Mouse (Mus musculus) fat pad, adult 2 months (tissue): ENCODE results near the gene Kcnj9.

Experiments
- DNase-seq: peaks from one replicate; pipeline ENCODE4 v3.0.0-alpha.2; 2011; ENCODE audit warnings: low read depth, low spot score; ENCODE audit errors: extremely low read depth

Gene Kcnj9

DNA sequence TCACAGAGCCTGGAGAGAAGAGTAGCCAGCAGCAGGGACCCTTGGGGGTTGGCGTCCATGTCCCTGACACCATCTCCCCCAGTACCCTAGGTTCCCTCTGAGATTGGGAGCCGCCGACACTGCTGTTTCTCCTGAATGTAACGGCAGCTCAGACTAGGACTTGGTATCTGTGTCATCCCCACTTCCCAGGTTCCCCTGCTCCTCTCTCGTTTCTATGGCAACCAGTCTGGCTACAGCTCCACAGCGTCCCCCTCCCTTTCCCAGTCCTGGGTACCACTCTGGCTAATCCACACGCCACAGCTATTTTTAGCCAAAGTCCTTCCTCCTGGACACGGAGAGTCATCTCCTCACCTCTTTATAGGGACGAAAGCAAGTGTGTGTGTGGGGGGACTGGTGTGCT lies at the start of gene Kcnj9:
TSS of gene Kcnj9 (minus strand) at position 188 of the 400 bp plus-strand sequence.
- no peak for DNase-seq

DNA sequence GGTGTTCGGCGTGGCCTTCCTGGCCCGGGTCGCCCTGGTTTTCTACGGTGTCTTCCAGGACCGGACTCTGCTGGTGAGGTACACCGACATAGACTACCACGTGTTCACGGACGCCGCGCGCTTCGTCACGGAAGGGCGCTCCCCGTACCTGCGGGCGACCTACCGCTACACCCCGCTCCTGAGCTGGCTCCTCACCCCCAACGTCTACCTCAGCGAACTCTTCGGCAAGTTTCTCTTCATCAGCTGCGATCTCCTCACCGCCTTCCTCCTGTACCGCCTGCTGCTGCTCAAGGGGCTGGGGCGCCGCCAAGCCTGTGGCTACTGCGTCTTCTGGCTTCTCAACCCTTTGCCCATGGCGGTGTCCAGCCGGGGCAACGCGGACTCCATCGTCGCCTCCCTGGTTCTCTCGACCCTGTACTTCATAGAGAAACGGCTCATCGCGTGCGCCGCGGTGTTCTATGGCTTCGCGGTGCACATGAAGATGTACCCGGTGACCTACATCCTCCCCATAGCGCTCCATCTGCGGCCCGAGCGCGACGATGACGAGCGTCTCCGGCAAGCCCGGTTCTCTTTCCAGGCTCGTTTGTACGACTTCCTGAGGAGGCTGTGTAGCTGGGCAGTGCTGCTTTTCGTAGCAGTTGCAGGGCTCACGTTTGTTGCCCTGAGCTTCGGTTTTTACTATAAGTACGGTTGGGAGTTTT lies 47.8 kb upstream of the Kcnj9 start:
- no peak for DNase-seq

DNA sequence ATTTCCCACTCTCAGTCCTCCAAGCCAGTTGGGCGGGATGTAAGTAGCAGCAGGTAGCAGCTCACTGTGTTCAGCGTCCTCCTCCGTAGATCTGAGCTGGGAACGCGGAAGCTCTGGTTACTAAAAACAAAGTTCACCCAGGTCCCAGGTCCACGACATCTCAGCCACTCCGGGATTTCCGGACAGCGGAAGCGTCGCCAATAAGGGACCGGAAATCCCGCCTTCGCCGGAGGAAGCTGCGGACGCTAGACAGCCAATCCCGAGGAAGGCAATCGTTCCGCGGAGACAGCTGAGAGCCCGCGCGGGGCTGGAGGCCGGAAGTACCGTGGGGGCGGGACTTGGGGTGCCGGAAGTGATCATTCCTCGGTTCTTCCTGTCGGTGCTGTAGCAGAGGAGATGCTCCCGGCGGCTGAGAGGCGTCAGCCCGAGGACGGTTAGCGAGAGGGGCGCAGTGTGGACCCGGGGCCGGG lies 47.1 kb upstream of the Kcnj9 start, which contains the start of gene Pigm:
TSS of gene Pigm (plus strand) at position 349 of the 470 bp plus-strand sequence.
- peak; percentile 86 for DNase-seq

DNA sequence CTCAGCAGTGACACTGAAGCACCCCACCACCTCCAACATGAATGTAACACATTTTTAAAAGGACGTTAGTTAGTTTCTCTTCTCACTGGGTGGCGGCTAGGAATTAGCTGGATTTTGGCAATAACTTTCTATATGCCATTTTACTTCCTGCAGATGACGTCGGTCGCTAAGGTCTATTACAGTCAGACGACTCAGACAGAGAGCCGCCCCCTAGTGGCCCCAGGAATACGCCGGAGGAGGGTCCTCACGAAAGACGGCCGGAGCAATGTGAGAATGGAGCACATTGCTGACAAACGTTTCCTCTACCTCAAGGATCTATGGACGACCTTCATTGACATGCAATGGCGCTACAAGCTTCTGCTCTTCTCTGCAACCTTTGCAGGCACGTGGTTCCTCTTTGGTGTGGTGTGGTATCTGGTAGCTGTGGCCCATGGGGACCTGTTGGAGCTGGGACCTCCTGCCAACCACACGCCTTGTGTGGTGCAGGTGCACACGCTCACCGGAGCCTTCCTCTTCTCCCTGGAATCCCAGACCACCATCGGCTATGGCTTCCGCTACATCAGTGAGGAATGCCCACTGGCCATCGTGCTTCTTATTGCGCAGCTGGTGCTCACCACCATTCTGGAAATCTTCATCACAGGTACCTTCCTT lies 39.8 kb upstream of the Kcnj9 start:
- DNase-seq = no peak

DNA sequence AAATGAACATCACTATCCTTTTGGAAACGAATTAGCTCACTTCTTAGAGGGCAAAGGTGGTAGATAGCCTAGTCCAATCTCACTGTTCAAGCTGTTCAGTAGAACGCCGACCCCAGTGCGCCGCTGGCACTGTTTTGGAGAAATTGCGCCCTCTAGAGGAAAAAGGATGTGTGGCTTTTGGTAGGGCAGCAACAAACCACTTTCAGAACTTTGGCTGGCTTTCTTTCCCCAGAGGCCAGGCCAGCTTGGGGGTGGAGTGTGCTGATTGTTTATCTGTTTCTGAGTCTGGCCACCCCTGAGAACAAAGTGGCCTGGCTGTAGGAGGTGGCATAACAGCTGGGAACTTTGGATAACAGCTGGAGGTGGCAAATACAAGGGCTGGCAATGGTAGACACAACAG lies 35.6 kb upstream of the Kcnj9 start:
- no peak for DNase-seq

DNA sequence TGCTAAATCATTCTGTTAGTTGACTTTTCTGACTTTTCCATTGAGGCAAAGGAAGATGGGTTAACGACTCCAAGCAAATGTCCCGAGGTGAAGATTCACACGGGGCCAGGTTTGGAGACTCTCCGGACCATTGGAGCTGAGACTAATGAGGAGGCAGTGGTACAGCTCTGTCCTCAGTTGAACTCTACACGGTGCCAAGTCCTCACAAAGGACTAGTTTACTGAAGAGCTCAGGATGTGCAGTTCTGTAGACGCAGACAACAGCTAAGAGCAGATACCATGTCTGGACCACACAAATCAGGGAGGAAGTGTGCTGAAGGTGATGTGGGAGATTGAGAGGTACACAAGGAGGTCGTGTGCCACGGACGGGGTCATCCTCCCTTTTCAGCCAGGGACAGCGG lies 29.2 kb upstream of the Kcnj9 start:
- DNase-seq = no peak

DNA sequence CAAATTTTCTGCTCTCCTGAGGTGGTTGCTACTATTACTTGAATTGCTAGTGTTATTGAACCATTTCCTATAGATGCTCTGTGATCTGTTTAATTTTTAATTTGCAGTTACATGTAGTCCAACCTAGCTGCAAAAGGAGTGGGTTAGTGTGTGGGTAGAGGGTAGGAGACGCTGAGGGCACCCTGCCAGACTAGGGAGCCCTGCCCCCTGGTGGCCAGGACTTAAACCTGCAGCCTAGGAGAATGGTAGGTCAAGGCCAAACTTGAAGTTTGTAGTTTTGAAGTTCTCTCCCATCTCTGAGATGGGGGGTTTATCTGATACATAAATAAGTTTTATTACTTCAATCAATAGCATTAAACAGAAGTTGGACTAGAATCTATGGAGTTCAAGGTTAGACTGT lies 28.4 kb upstream of the Kcnj9 start:
- DNase-seq = no peak

DNA sequence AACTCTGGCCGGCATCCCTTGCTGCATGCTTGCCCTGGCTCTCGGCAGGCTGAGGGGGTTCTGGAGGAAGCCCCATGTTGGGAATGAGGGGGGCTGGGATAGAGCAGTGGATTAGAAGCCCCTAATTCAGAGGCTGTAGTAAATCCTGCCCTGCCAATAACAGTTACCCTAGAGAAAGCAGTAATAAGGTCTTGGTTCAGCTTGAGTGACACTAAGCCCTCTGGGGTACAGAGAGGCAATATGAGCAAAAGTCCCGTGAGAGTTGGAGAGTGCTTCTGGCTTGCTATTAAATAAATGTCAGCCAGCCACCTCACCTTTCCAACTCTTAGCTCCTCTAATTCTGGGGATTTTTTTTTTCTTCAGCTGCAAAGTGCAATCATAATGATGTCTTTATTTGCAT lies 26.2 kb upstream of the Kcnj9 start:
- DNase-seq = no peak

DNA sequence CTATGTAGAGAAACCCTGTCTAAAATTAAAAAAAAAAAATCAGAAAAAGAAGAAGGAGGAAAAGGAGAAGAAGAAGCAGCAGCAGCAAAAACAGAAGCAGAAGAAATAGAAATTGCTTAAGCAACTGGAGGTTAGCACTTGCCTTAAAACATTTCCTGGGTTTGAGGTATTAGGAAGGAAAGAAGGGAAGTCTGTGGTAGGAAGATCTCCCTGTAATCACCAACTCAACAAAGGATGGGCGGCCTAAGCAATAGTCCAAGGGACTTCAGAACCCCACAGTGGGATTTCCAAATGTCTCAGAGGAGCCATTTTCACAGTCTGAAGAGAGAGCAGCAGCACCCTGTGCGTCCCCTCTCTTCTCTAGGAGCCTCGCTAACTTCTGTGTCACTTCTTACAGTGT lies 23.3 kb upstream of the Kcnj9 start:
- no peak for DNase-seq

DNA sequence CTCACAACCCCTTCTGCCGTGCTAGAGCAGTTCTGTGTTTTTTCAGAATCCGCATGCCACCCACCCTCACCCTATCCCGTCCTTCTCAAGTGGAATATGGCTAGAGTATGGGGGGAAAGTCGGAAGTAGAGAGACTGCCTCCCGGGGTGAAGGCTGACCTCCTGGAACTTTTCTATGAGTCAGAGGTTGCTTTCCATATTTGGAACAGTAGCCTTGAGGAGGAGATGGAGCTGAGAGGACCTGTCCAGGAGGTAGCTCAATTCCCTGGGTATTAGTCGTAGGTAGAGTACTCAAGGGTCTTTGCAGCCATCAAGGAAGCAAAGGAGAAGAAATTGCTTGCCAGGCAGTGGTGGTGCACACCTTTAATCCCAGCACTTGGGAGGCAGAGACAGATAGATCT lies 22.9 kb upstream of the Kcnj9 start:
- no peak for DNase-seq

DNA sequence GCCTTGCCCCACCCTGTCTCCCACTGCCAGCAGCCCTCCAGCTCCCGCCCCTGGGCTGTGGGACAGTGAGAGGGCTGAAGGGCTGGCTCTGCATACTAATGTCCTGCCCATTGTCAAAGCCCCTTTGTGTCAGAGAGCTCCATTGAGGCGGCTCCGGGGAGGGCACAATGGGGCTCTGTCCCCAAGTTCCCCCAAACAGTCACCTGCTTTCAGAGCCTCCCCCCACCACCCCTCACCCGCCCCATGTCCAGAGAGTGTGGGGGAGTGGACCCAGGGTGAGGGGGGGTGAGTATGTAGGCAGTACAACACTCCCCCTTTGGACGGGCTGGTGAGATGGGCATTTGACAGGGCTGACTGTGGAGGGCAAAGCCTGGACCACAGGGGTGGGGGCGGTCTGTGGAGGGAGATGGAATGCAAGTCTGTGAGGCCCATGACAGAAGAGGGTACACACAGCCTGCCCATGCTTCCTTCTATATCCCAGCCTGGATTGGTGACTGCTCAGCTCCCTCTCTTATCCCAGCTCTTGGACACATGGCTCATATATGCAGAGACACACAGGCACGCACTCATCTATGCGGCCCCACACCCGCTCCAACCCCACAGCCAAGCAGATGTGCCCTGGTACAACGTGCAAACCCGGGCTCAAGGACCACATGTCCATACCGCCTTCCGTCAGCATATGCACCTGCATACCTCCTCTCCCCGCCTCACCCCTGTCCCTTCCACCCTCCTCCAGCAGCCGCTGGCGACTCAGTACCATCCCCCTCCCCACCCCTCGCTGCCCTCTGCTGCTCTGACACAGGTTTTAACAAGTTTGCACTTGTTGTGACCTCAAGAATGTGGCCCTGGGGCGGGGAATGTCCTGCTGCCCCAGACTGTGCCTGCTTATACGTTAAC lies 21.0 kb upstream of the Kcnj9 start:
- DNase-seq = no peak

DNA sequence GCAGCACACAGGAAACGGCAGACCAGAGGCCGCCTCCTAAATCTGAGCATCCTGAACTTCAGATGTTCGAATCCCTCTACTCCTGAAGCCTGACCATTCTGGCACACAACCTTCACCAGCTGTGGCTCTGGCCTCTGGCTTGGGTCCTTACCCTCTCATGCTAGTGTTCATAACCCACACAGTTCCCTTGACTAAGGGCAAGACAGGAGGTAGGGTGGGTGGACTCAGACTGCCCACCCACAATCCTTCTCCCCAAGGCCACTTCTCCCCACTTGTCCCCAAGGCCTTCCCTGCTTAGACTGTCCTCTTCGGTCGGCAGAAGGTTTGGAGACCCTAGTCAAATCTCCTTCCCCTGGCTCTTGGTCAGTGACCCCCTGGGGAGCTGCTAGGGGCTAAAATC lies 20.4 kb upstream of the Kcnj9 start:
- no peak for DNase-seq

DNA sequence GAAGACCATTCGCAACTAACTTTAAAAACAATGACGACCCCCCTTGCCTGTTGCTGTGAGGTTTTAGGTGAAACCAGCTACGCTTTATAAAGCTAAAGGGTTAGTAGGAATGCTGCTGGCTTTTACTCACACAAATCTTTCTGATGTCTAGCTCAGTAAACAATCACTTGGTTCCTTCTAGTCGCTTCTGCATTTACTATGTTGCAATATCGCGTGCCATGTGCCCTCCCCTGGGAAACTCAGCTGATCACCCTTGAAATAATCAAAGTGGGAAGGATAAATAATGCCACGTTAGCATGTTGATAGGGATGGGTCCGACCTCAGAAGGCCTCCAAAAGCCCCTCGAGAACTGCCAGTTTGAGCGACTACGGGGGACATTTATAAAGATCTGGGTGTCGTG lies 18.3 kb upstream of the Kcnj9 start:
- DNase-seq = no peak

DNA sequence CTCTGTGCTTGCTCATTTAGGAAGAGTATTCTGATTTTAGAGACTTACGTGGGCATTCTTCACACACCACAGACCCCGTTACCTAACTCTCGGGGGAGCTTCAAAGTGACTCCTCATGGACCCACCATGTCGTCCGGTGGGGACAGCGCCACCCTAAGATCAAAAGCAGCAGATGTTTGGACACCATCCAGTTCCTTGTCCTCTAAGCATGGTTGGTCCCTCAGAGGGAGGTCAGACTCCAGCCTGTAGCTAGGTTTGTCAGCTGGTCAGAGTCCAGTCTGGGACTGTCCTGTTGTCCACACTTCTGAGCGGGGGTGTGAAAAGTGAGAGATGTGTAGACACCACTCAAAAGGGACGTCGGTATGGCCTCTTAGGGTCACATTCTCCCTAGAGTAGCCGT lies 17.6 kb upstream of the Kcnj9 start:
- no peak for DNase-seq

DNA sequence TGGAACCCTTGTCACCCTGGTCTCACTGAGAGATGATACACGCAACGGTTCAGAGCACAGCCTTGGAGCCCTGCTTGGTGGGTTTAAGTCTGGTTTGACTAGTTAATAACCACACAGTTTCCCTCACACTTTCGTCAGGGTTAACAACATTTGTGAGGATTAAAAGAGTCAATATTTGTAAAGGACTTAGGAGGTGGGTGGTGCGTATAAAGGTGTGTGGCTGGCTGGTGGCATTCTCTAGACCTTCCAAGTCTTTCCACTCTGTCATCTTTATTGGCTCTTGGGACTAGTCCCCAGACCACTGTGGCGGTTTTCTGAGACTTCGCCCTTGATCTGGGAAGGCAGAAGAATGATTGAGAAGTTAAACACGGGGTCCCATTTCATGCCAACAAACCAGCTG lies 15.7 kb upstream of the Kcnj9 start:
- no peak for DNase-seq

DNA sequence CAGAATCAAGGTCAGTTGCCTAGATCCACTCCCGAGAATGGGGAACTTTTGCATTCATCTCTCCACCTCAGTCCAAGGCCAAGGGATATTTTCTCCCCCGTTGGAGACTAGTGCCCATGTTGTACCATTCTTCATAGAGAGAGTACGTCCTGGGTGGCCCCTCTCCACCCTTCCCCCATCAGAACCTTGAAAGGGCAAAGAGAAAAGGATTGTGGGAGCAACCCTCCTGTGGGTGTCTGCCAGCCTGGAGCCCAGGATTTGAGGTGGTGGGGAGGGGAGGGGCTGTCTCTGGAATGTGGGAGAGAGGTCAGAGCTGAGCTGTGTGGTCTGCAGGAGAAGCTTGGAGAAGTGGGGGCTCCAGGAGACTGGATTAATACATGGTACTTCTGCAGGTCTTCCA lies 14.8 kb upstream of the Kcnj9 start:
- no peak for DNase-seq

DNA sequence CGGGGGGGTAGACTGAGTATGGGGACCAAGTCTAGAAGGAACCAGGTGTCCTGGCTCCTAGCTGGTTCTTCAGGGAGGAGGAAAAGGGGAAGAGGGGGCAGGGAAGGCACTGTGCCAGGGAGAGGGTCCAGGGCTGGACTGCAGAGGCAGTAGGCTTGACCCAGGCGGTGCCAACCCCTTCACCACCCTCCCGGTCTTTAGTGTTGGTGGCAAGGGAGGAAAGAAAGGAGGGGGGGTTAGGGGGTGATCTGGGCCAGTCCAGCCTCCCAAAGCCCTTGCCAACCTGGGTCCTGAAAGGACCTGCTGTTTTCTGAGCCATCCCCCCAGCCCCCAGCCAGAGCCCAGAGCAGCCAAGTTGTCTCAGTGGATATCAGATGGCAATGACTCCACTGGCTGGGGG lies 13.6 kb upstream of the Kcnj9 start:
- DNase-seq = no peak

DNA sequence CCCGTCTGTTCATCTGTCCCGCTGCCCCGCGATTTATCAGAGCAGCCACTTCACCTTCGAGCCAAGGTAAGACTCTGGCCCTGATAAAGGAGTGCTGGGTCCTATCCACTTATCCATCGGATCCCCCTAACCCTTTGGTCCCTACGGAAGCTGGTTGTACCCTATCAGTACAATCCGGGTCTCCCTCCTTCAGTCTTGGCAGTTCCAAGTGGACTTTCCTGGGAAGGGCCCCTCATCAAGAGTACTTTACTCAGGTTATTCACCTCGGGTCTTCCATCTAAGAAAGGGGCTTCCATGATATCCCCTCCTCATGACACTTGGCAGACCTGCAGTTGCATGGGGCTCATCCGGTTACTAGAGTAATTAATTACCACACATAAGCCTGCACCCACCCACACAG lies 12.3 kb upstream of the Kcnj9 start:
- DNase-seq = no peak

DNA sequence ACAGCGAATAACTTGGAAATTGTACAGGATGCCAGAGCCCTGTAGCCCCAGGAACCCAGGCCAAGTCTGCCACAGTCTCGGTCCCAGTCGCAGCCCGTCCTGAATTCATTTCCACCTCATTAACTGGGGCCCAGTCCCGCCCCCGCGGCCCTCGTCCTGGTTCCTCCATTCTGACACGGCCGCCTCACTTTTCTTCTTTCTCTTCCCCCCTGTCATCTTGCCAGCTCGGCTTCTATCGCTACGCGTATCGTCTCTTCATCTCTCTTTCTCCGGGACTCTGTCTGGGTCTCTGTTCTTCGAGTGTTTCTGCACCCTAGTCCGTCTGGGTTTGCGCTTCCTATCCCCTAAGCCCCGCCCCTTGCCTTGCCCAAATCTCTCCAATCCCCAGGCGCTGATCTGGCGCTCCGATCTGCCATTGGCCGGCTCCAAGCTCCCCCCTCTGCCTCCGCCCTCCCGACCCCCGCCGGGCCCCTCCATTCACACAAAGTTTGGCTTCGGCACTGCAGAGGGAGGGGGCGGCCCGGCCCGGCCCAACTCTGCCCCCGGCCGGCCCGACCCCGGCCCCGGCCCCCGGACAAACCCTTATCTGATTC lies 11.7 kb upstream of the Kcnj9 start, which contains the start of gene Kcnj10:
TSS of gene Kcnj10 (plus strand) at position 482 of the 593 bp plus-strand sequence.
- DNase-seq = no peak

DNA sequence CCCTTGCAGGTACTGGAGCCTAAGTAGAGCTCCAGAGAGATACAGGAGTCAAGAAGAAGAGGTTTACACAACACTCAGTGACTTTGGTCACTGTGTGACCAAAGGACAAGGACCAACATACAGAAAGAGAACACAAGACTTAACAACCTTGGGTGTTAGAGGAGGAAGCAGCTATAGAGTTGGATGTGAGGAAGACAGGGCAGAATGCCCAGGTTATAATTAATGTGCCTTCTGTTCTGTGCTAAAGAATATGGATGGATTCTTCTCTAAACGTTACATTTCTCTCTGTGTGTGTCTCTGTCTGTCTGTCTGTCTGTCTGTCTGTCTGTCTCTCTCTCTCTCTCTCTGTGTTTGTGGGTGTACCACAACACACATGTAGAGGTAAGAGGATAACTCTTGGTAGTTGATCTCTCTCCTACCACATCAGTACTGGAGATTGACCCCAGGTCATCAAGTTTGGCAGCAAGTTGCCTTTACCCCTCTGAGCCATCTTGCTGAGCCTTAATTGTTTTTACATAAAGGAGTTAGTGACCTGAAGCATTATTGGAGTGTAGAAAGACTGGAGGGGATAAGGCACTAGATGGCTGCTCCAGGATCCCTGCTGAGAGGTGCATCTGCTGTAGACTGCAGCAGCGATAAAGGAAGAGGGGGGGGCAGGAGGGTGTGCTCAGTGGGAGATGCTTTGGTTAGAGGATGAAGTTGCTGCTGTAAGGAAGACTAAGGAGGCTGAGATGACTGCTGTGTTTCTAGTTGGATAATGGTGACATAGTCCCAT lies 8.5 kb upstream of the Kcnj9 start:
- DNase-seq = no peak
